Mouse (Mus musculus) layer of hippocampus, adult 11-12 months (tissue): ENCODE measurements around the gene Gm3435.
"Not testable (repeated sequence)": the region's sequence is repeated elsewhere in the genome, so short reads cannot be mapped to it uniquely, and the experiment has no call there.

Experiments
- DNase-seq: peaks from one replicate; pipeline ENCODE4 v3.0.0; 2022; ENCODE audit warnings: low spot score

The Gm3435 gene

GRCm38 (mm10) chr17:15040455-15040854 lies 30.5 kb downstream of the Gm3435 start:
- DNase-seq = not testable (repeated sequence)

GRCm38 (mm10) chr17:15041175-15041729 lies 31.3 kb downstream of the Gm3435 start, which contains the start of the genes Ermard, Tcte3 and Gm3448:
Ermard (plus strand) TSS chr17:15041208.
Tcte3 (minus strand) TSS chr17:15041488.
Gm3448 (minus strand) TSS chr17:15041537.
- not testable (repeated sequence) for DNase-seq

GRCm38 (mm10) chr17:15050338-15050737 lies 40.4 kb downstream of the Gm3435 start:
- not testable (repeated sequence) for DNase-seq

GRCm38 (mm10) chr17:15052766-15053165 lies 42.8 kb downstream of the Gm3435 start:
- not testable (repeated sequence) for DNase-seq

GRCm38 (mm10) chr17:15053183-15053828 lies 43.3 kb downstream of the Gm3435 start:
- DNase-seq = not testable (repeated sequence)

- DNase-seq = not testable (repeated sequence)
These were observed 43.8 kb downstream of the Gm3435 start for GRCm38 (mm10) chr17:15053829-15054200.

- DNase-seq = peak; percentile 80
These were observed 45.9 kb downstream of the Gm3435 start for GRCm38 (mm10) chr17:15055925-15056324.

- DNase-seq = no peak
These were observed 48.2 kb downstream of the Gm3435 start for GRCm38 (mm10) chr17:15058161-15058591.

- no peak for DNase-seq
These were observed 49.7 kb downstream of the Gm3435 start for GRCm38 (mm10) chr17:15059646-15060045.

- no peak for DNase-seq
These were observed 50.4 kb downstream of the Gm3435 start for GRCm38 (mm10) chr17:15060356-15060755.

- DNase-seq = peak; percentile 37
These were observed 55.5 kb downstream of the Gm3435 start for GRCm38 (mm10) chr17:15065391-15066024.

- no peak for DNase-seq
These were observed 56.1 kb downstream of the Gm3435 start for GRCm38 (mm10) chr17:15066066-15066465.

- no peak for DNase-seq
These were observed 56.9 kb downstream of the Gm3435 start for GRCm38 (mm10) chr17:15066911-15067310.

- no peak for DNase-seq
These were observed 58.2 kb downstream of the Gm3435 start for GRCm38 (mm10) chr17:15068040-15068792.

GRCm38 (mm10) chr17:15069124-15069523 lies 59.1 kb downstream of the Gm3435 start:
- peak; percentile 30 for DNase-seq
